Comparison of ENCODE assay signal across 8 mouse cellular contexts in genomic region chr4:134128983-134129362, GRCm38 (mm10). TPM values are rescaled to one million over a fixed set of nuclear protein-coding genes. Genes with fewer than 3 reads are reported as not detected.
DNase-seq lines count a peak whose midpoint lies in the region; ATAC-seq and TF ChIP-seq lines count a peak whose summit lies in the region.

No protein-coding gene starts in this region.

- no peaks in the 10 kb centered on the region for H3K27me3 ChIP-seq in kidney, postnatal 0 days (ENCODE audit: insufficient read depth, low read length)
- no peaks in the 10 kb centered on the region for H3K27me3 ChIP-seq in hindbrain, embryonic 16.5 days (replicated peaks; ENCODE audit: control insufficient read depth, insufficient read depth, low read length)
- H3K27me3 ChIP-seq in thymus, adult 2 months (ENCODE audit: control insufficient read depth, insufficient read depth, low read length), result no peaks in the 10 kb centered on the region

- peaks cover 21% of the 10 kb centered on the region for H3K4me1 ChIP-seq in kidney, postnatal 0 days (replicated peaks; ENCODE audit: insufficient read depth, low read length)
- H3K4me1 ChIP-seq in brown adipose tissue, adult 24 weeks (ENCODE audit: control insufficient read depth, insufficient read depth, insufficient read length, low read length), result peaks cover 11% of the 10 kb centered on the region; the same call in 1 of the 2 replicates
- peaks cover 24% of the 10 kb centered on the region for H3K4me1 ChIP-seq in hindbrain, embryonic 16.5 days (ENCODE audit: control insufficient read depth, insufficient read depth, low read depth, low read length)
- H3K4me1 ChIP-seq in thymus, adult 2 months (replicated peaks; ENCODE audit: control insufficient read depth, insufficient read depth, low read length), result peaks cover 37% of the 10 kb centered on the region

- H3K4me3 ChIP-seq in kidney, postnatal 0 days (replicated peaks; ENCODE audit: low read depth, low read length), result peak overlapping the region; percentile 72
- peak overlapping the region; percentile 90 for H3K4me3 ChIP-seq in brown adipose tissue, adult 24 weeks (ENCODE audit: insufficient read depth, low read depth, low read length)
- H3K4me3 ChIP-seq in hindbrain, embryonic 16.5 days (ENCODE audit: low read length), result peak overlapping the region; percentile 87
- H3K4me3 ChIP-seq in thymus, adult 2 months (ENCODE audit: control insufficient read depth, insufficient read depth, low read length), result peak overlapping the region; percentile 81

- peak overlapping the region; percentile 79 for H3K9ac ChIP-seq in kidney, postnatal 0 days (ENCODE audit: low read depth, low read length)
- peak overlapping the region; percentile 89 for H3K9ac ChIP-seq in hindbrain, embryonic 16.5 days (ENCODE audit: low read depth, low read length)

- TF ChIP-seq CTCF in kidney, postnatal 0 days (IDR thresholded peaks at IDR 0.05; ENCODE audit: low read depth), result peak; percentile 9; the same call in 1 of the 2 replicates
- peak; percentile 1; the same call in 1 of the 2 replicates for TF ChIP-seq CTCF in thymus, adult 2 months (IDR thresholded peaks at IDR 0.05; ENCODE audit: borderline replicate concordance, control insufficient read depth, extremely low read depth, insufficient read depth, low read length, poor library complexity)

- H3K9me3 ChIP-seq in kidney, postnatal 0 days (replicated peaks; ENCODE audit: low read length), result no peaks in the 10 kb centered on the region
- H3K9me3 ChIP-seq in hindbrain, embryonic 16.5 days (ENCODE audit: control insufficient read depth, low read length), result no peaks in the 10 kb centered on the region

- WGBS in kidney, postnatal 0 days, result 2% methylated on average over 14 of the region's 14 CpGs
- 4% methylated on average over 14 of the region's 14 CpGs for WGBS in hindbrain, embryonic 16.5 days
- under 1% methylated on average over 14 of the region's 14 CpGs for WGBS in thymus, adult 2 months

- DNase-seq in kidney, postnatal 0 days (ENCODE audit: low spot score), result no peak
- DNase-seq in kidney, postnatal 4 days, result no peak
- peak; percentile 67 for DNase-seq in lung, postnatal 36 days
- peak; percentile 60 for DNase-seq in thymus, adult 2 months
- DNase-seq in frontal cortex, postnatal 25 days (ENCODE audit: low spot score in 2 of 2), result no peak
- no peak for DNase-seq in adrenal gland, postnatal 10 days

- 0 out of 2 replicates have a peak, but pooled peaks cover 9% of the 10 kb centered on the region for H3K36me3 ChIP-seq in kidney, postnatal 0 days (ENCODE audit: insufficient read depth, low read length)
- H3K36me3 ChIP-seq in hindbrain, embryonic 16.5 days (ENCODE audit: control insufficient read depth, insufficient read depth, low read length), result no peaks in the 10 kb centered on the region
- no peaks in the 10 kb centered on the region for H3K36me3 ChIP-seq in thymus, adult 2 months (ENCODE audit: control insufficient read depth, insufficient read depth, low read length)

- TF ChIP-seq POLR2A in thymus, adult 2 months (IDR thresholded peaks at IDR 0.05; ENCODE audit: control insufficient read depth, extremely low read depth, insufficient read depth, low read length, poor library complexity), result no peak

- peak overlapping the region; percentile 79 for H3K4me2 ChIP-seq in kidney, postnatal 0 days (ENCODE audit: low read length)
- H3K4me2 ChIP-seq in hindbrain, embryonic 16.5 days (ENCODE audit: low read length), result peak overlapping the region; percentile 92

- ATAC-seq in kidney, postnatal 0 days (replicated peaks; ENCODE audit: low FRiP score, low read depth), result peak; percentile 60
- peak; percentile 70 for ATAC-seq in hindbrain, embryonic 16.5 days

- H3K27ac ChIP-seq in kidney, postnatal 0 days, result peak overlapping the region; percentile 85
- H3K27ac ChIP-seq in brown adipose tissue, adult 24 weeks (replicated peaks; ENCODE audit: low read depth, low read length), result peak overlapping the region; percentile 71
- H3K27ac ChIP-seq in hindbrain, embryonic 16.5 days (ENCODE audit: low read depth, low read length), result peak overlapping the region; percentile 82
- H3K27ac ChIP-seq in thymus, adult 2 months (ENCODE audit: control insufficient read depth, insufficient read depth, low read length), result peak overlapping the region; percentile 56; the same call in 1 of the 2 replicates

RNA-seq across cellular contexts. Expression of gene Sh3bgrl3, which starts 0.4 kb away (rescaled TPM):
- polyA plus RNA-seq in kidney, postnatal 0 days (2015; fragmentation: Nextera tagmentation; extraction: Ambion mirVana), result 452 and 455 TPM in 2 replicates
- 39.0 and 44.7 TPM in 2 replicates for polyA plus RNA-seq in brown adipose tissue, adult 24 weeks (2012; ENCODE audit: insufficient read depth, insufficient read length, missing spikeins)
- 467 and 509 TPM in 2 replicates for polyA plus RNA-seq in hindbrain, embryonic 16.5 days (2015; fragmentation: Nextera tagmentation; extraction: Ambion mirVana)
- polyA plus RNA-seq in thymus, adult 2 months (2012; rRNA removed), result 1,368 and 1,549 TPM in 2 replicates
- total RNA-seq in adrenal gland, postnatal 10 days (2021), result 100 to 1,000 TPM in 1 of 2 experiments, 10 to 100 TPM in 1; 94.4 to 103 TPM

RNA-seq across cellular contexts. Expression of gene Ubxn11, which starts 26.6 kb away (rescaled TPM):
- 7.6 and 7.8 TPM in 2 replicates for polyA plus RNA-seq in kidney, postnatal 0 days (2015; fragmentation: Nextera tagmentation; extraction: Ambion mirVana)
- 2.1 TPM in 1 of 2 replicates, not detected in the other for polyA plus RNA-seq in brown adipose tissue, adult 24 weeks (2012; ENCODE audit: insufficient read depth, insufficient read length, missing spikeins)
- polyA plus RNA-seq in hindbrain, embryonic 16.5 days (2015; fragmentation: Nextera tagmentation; extraction: Ambion mirVana), result 21.3 and 21.5 TPM in 2 replicates
- polyA plus RNA-seq in thymus, adult 2 months (2012; rRNA removed), result 91.3 and 120 TPM in 2 replicates
- total RNA-seq in adrenal gland, postnatal 10 days (2021), result 1 to 10 TPM; 4.1 to 7.5 TPM

RNA-seq across cellular contexts. Expression of gene Cd52, which starts 34.1 kb away (rescaled TPM):
- polyA plus RNA-seq in kidney, postnatal 0 days (2015; fragmentation: Nextera tagmentation; extraction: Ambion mirVana), result 14.7 and 18.9 TPM in 2 replicates
- 14.0 and 16.8 TPM in 2 replicates for polyA plus RNA-seq in brown adipose tissue, adult 24 weeks (2012; ENCODE audit: insufficient read depth, insufficient read length, missing spikeins)
- polyA plus RNA-seq in hindbrain, embryonic 16.5 days (2015; fragmentation: Nextera tagmentation; extraction: Ambion mirVana), result 1.5 and 1.8 TPM in 2 replicates
- 355 and 480 TPM in 2 replicates for polyA plus RNA-seq in thymus, adult 2 months (2012; rRNA removed)
- 10 to 100 TPM; 30.6 to 33.6 TPM for total RNA-seq in adrenal gland, postnatal 10 days (2021)

RNA-seq across cellular contexts. Expression of gene Cep85, which starts 57.9 kb away (rescaled TPM):
- 168 and 176 TPM in 2 replicates for polyA plus RNA-seq in kidney, postnatal 0 days (2015; fragmentation: Nextera tagmentation; extraction: Ambion mirVana)
- polyA plus RNA-seq in brown adipose tissue, adult 24 weeks (2012; ENCODE audit: insufficient read depth, insufficient read length, missing spikeins), result 4.9 and 10.0 TPM in 2 replicates
- 17.6 and 18.0 TPM in 2 replicates for polyA plus RNA-seq in hindbrain, embryonic 16.5 days (2015; fragmentation: Nextera tagmentation; extraction: Ambion mirVana)
- 127 and 145 TPM in 2 replicates for polyA plus RNA-seq in thymus, adult 2 months (2012; rRNA removed)
- 10 to 100 TPM; 20.8 to 28.2 TPM for total RNA-seq in adrenal gland, postnatal 10 days (2021)

Comparison
In these comparisons a context has a peak if more than half of its experiments do, and no peak if none do; other contexts are left out.
1. DNase-seq: peak in lung, postnatal 36 days (single experiment) and thymus, adult 2 months (single experiment); none in kidney, postnatal 0 days (single experiment), kidney, postnatal 4 days (0 of 2), frontal cortex, postnatal 25 days (0 of 2) and adrenal gland, postnatal 10 days (single experiment).
2. RNA of gene Cd52, which starts 34.1 kb away (polyA plus RNA-seq): 355 to 480 TPM in thymus, adult 2 months; 14.7 to 18.9 TPM in kidney, postnatal 0 days, 14.0 to 16.8 TPM in brown adipose tissue, adult 24 weeks and 1.5 to 1.8 TPM in hindbrain, embryonic 16.5 days; every median in the first group is over 10 times any median in the second.
3. Peak in every context shown above with its lines, with median percentiles within 50 percentile points of each other: H3K27ac ChIP-seq and H3K4me3 ChIP-seq.